Mouse (Mus musculus): ENCODE data around the gene Fam213a.
A peak's percentile ranks its signal among the peaks of the same experiment; 100 is the strongest.

Fam213a gene

DNA sequence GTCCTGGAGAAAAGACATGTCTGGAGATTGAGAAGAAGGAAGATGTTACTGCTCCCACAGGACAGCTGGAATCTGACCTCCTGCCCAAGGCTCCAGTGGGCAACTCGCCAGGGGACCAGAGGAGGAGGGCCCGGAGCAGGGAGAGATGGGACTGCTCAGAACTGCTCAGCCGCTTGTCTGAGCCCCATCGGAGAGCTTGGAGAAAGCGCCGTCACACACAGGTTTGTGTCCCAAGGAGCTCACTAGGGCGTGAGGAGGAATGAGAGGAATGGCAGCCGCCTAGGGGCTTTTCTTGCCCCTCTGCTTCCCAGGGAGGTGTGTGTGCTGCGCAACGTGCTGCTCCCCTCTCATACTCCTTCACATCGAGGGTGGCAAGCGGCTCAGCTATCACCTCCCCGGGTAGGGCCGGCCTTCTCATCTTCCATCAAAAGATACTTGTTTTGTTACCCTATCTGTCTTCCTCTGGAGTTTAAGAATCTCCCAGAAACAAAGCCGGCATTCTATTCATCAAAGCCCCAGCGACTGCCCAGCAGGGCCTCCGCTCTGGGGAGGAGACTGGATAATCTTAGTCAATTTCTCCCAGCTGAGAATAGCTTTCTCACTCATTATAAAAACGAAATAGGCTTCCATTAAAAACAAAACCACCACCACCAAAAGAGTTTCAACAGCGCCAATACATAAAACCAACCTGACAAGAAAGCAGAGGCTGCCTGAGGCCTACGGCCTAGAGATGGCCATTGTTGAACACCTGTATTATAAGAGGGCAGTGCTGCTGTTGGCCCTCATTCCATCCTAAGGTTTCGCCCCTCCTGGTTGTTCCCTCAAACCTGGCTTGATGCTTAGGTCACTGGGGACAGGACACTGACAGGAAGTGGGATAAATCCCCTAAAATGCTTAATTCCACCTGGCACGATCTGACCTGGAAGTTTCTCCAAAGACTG, 9.1 kb downstream of the Fam213a start:
- DNase-seq (ENCODE audit: low spot score in 2 of 2), result no peak

DNA sequence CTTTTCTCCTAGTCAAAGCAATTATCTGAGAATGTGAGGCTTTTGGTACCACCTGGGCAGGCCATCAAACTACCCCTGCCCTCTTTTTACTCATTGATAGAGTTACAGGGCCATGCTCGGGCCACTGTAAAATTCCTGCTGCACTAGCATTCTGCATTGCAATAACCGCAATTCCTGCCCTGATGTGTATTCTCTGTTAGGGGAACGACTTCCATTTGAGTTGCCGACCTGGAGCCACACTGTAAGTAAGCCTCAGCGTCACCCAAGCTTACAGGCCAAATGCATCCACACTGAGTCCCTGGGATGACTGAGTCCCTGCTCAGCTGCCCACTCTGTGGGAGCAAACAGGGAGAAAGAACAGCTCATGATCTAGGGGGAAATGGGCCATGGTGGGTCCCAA, 12.0 kb downstream of the Fam213a start:
- no peak for DNase-seq (ENCODE audit: low spot score in 2 of 2)

DNA sequence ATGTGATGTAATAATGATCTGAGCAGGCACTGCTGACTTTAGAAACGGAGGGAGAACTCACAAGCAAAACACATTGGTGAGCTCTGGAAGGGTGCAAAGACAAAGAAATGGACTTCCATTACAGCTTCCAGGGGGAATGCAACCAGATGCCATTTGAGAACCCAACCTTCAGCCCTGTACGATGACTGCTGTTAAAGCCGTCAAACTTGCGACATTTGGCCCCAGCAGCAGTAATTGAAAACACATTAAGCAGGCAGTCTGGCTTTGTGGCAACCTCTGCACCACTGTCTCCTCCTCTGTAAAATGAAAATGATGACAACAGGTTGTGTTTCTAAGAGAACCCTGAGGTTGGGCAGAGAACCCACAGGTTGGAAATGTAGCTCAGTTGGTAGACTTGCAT, 12.8 kb downstream of the Fam213a start:
- no peak for DNase-seq (ENCODE audit: low spot score in 2 of 2)

DNA sequence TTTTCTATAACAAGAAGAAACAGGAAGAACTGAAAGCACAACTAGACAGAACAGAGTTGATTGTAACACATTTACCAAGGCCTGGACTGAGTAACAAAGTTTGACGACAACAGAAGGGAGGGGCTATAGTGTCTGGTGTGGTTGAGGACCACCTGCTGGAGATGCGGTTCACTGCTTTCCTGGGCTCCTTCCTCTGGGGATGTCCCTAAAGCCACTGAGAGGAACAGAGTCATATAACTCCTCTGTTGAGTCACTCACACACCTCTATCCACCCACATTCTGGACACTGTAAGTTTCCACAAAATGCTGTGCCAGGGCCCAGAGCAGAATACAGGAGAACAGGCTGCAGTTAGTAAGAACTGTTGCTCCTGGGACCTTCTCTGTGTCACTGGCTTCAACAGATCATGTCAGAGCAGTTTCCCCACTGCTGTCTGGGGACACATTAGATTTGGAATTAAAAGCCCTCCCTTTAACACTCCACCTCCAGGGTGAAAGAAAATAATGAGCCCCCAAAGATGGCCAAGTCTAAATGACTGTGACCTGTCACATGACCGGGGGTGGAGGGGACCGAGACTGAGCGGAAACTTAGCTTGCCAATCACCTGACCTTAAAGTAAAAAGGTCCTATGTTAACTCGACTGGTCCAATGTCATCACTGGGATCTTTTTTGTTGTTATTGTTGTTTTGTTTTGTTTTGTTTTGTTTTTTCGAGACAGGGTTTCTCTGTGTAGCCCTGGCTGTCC, 13.5 kb downstream of the Fam213a start:
- no peak for DNase-seq (ENCODE audit: low spot score in 2 of 2)

DNA sequence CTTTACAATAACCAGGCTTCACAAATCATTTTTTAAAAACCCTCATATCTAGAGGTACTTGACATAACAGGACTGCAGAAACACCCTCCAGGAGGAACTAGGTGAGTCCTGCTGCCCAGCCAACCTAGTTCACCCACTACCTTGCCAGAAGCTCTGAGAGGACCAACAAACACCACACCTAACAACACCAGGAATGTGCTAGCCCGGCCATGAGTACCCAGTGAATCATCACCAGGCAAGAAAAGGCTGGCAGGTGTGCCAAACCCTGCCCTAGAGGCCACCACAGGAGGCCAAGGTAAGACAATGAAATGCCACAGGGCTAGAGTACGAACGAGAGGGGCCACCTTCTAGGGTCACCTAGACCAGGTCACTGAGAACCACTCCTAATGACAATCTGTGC, 17.4 kb downstream of the Fam213a start:
- no peak for DNase-seq (ENCODE audit: low spot score in 2 of 2)

DNA sequence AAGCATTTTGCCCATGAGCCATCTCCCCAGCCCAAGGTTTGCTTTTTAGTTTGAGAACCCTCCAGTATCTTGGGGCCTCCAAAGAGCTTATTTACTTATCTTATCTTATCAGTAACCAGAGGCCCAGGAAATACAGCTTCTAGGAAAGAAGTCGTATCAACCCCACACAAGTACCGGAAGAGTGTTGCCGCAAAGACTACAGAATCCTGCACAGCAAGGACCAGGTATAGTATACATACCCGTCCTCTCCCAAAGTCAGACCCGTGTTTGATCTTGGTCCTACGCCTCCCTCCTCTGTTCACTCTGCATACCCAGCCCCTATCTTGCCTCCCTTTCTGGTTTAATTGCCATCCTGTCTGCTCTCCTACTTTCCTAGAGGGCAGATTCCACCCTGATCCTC, 21.1 kb downstream of the Fam213a start:
- no peak for DNase-seq (ENCODE audit: low spot score in 2 of 2)

DNA sequence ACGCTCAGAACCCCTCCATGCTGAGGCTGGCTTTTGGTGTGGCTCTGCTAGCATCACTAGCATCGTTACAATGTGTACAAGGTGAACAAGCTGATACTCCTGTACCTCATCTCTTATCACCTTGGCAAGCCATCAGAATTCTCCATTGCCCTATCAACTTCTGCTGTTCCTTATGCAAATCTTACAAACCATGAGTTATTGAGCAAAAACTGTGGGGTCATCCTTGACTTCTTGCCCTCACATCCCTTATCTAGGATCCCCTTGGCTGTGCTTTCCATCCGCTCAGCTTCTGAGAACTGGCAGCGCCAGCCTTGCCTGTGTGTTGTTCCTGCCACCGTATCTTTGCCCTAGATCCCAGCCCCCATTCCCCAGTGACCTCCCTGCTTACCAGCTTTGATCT, 24.8 kb downstream of the Fam213a start:
- no peak for DNase-seq (ENCODE audit: low spot score in 2 of 2)

DNA sequence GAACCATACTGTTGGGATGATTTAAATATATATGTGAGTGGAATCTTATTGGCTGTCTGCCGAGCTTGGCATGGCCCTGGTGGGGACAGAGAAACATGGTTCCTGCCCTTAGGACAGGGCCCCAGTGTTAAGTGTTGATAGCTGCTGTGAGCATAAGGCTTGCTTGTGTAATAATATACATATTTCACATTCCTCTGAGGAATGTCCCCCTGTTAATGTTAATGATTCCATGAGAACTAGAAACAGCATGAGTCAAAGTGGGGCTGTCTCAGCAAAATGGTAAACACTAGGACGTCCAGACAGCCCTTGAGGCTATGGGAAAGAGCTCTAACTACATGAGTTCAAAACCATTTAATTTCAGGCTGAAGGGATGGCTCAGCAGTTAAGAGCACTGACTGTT, 26.4 kb downstream of the Fam213a start:
- DNase-seq (ENCODE audit: low spot score in 2 of 2), result no peak

DNA sequence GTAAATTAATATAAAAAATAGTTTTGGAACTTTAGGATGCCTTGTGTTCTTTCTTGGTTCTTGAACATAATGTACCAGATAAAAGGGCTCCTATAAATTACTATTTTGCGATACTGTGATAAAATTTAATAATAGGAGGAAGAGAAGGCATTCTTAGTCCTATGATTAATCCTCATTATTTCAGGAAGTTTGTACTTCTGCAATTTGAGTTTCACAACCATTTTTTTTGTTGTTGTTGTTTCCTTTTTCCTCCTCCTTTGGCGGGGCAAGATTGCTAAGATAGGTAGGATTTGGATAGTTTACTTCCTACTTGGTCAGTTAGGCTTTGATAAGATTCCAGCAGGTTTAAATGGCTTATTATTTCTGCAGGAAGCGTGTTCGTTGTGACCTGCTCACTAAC, 28.0 kb downstream of the Fam213a start:
- no peak for DNase-seq (ENCODE audit: low spot score in 2 of 2)

DNA sequence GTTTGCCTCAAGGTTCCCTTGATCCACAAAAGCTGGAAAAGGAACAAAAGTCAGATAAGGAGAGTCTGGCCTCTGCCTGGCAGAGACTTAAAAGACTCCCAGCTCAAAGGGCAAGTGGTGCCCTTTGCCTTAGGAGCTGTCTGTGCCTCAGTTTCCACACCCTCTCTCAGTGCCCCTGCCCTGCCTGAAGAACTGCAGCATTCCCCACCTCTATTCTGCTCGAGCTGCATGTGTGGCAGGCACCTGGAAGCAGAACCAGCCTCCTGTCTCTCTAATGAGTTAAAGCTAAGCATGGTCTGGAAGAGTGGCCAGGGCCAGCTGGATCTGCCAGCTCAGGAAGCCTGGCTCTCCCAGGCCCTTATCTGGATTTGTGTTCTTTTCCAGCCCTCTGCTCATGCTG, 33.9 kb downstream of the Fam213a start:
- no peak for DNase-seq (ENCODE audit: low spot score in 2 of 2)

DNA sequence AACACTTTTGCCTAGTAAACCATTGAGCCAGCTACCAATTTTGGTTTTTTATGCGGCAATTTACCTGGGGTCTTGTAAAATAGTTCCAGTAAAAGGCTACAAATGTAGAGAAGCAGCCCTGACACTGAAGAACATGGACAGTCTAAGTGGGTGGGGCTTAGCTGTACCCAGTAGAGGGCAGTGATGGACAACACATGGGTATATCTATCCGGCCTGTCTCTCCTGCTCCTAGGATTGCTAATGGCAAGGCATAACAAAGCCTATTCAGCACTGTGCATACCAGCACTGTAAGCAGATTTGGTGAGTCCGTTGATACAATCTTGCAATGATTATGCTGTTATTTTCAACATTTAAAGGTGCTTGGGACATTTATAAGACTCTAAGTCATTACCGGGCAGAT, 34.6 kb downstream of the Fam213a start:
- peak in 1 of 2 experiments; percentile 54 for DNase-seq (ENCODE audit: low spot score in 2 of 2)

DNA sequence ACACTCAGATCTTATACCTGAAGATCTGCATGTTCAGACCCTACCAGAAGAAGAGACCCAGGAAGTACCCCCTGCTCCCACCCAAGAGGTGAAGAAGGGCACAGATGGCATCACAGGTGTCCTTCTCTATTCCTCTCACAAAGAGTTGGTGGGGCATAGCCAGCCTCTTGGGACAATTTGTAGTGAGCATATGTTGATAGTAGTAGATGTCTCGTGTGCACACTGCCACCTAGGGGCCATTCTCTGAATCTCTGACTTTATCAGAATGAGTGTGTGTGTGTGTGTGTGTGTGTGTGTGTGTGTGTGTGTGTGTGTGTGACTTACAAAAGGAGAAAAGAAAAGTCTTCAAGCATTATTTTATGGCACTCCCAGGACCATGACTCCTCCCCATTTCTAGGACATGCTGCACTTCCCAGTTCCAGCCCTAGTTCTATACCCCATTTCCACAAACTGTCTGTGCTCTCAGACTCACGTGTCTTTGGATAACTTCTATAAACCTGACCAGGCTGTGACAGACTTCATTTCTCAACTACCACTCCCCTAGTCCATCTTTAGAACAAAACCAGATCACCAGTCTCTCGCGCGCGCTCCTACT, 38.4 kb downstream of the Fam213a start:
- DNase-seq (ENCODE audit: low spot score in 2 of 2), result peak; percentile 78 to 85

DNA sequence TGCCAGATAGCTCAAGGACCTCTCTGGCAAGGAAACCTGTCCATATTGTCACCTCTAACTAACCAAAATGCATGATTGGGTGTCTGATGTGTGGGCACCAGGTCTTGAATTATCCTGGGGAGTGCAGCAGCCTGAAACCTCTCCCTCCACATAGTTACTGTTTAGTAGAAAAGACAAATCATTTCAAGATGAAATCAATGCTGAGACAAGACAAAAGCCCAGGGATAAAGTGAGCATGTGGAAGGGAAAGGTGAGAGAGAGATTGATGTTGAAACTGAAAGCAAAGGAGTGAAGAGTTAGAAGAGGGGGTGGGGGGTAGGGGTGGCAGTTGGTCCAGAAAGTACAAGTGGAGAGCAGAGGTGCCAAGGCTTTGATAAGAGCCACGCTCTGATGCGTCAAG, 45.5 kb downstream of the Fam213a start:
- DNase-seq (ENCODE audit: low spot score in 2 of 2), result no peak

DNA sequence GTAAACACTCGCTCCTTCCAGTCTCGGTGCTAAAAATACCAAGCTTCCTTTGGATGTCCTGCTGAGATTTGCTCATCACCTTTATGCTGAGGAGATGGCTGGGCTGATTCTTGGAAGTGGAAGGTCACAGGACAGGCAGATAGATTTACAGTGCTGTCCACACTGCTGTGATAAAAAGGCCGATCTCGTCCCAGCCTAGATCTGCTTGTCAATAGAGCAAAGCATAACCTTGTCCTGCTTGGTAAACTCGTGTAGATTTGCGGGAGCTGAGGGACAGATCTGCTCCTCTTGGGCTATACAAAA, 46.0 kb downstream of the Fam213a start:
- no peak for DNase-seq (ENCODE audit: low spot score in 2 of 2)

DNA sequence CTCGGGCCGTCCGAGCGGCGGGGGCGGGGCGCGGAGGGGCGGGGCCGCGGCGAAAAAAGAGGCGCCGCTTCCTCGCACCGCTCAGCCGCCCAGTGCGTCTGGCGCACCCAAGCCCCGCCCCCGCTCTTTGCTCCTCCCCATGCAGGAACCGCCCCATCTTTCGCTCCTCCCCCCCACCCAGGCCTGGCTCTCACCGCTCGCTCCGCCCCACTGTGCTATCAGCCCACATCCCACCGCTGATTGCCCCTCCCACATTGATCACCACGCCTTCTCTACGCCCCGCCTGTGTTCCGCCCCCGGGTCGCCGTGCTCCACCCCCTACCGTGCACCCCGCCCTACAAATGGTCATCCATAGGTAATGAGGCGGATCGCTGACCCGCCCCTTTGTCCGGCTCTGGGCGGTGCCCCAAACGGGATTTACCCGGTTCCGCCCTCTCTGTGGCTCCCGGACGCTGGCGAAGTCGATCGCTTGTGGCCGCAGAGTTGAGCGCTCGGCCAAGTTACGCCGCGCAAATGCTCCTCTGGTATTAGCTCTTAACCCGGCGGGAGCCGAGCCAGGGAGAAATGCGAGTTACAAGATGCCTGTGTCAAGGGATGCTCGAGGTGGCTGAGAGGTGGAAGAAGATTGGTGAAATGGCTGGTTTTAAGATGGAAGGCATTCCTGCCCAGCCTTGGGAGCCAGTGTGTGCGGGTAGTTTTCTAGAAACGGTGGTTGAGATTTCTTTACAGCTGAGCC, 46.6 kb downstream of the Fam213a start:
- peak; percentile 94 to 95 for DNase-seq (ENCODE audit: low spot score in 2 of 2)

DNA sequence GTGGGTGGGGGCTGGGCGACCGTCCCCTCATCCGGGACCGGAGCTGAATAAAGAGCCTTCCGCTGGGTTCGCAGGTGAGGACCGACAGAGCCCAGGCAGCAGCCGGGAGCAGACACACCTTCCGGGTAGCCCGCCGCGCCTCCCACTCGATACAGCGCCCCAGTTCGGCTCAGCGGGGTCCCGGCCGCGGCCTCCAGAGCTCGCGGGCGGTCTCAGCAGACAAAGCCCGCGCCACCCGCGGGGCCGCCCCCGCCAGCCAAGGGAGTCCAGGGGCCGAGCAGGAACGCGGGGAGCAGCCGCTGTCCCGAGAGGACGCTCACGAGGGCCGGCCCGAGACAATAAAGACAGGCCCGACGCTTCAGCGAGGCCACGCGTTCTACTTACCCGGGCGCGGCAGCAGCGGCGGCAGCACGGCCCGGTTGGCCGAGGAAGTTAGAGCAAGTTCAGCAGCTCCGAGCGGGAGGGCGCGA, 47.2 kb downstream of the Fam213a start, which contains the start of gene Tspan14:
Gene Tspan14 (minus strand): TSS at position 416 of the 470 bp plus-strand sequence.
- DNase-seq (ENCODE audit: low spot score in 2 of 2), result no peak

DNA sequence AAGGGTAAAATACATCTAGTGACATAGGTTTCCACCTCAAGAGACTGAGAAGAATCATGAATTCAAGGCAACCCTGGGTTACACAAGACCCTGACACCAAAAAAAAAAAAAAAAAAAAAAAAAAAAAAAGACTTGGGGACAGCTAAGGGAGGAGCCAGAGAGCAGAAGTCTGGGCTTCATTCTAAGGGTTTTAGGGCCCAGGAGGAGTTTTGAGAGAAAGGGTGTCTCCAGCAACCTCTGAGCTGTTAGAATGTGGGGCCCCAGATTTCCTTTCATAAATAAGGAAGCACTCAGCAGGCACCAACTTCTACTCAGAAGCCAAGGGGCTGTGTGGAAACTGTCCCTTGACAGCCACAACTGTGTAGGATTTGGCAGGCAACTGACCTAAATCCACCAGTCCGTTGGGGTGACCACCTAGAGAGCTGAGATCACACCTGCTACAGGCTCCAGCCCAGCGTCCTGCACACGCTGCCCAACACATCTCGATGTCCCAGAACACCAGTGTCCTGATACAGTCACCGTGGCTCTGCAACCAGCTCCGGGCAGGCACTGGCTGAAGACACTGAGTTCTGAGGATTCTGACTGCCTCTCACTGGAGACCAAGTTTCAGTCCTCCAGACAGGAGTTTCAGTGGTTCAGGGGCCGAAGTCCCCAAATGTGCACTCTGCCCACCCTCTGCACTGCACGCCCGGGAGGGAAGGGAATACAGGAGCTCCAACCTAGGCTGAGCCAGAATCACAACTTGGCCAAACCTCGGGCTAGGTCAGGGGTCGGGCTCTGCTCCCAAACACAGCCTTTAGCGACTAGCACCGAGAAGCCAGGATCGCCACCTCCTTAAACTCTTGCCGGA, 47.9 kb downstream of the Fam213a start:
- DNase-seq (ENCODE audit: low spot score in 2 of 2), result no peak

DNA sequence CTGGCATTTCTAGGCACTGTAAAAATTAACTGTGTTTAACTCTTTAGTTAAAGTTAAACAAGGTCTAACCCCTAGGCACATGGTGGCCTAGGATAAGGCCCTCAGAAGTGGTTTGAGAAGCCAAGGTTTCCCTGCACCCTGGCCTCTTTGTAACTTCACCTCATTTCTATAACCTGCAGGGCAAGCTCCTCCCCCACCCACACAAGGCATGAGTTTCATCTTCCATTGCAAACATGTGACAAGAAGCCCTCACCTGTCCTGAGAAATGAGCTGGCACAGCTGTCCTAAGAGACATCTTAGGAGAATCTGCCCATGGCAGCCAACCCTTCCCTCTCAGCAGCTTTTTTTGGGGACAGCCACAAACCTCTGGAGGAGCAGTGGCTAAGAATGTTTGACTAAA, 48.7 kb downstream of the Fam213a start:
- no peak for DNase-seq (ENCODE audit: low spot score in 2 of 2)

DNA sequence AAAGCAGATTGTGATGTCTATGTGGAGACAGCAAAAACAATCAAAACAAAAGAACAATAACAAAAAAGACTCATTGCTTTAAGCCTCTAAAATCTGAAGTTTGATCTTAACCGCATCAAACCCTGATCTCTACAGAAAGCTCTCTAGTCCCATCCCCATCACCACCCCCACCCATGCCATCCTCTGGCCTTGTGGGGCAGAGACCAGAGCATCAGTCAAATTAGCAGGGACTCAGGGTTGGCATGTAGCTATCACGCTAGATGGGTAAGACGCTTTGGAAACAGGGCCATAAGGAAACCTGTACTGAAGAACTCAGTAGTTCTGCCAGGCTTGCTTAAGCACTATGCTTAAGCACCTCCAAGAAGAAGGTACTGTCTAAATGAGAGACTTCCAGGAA, 49.4 kb downstream of the Fam213a start:
- no peak for DNase-seq (ENCODE audit: low spot score in 2 of 2)

DNA sequence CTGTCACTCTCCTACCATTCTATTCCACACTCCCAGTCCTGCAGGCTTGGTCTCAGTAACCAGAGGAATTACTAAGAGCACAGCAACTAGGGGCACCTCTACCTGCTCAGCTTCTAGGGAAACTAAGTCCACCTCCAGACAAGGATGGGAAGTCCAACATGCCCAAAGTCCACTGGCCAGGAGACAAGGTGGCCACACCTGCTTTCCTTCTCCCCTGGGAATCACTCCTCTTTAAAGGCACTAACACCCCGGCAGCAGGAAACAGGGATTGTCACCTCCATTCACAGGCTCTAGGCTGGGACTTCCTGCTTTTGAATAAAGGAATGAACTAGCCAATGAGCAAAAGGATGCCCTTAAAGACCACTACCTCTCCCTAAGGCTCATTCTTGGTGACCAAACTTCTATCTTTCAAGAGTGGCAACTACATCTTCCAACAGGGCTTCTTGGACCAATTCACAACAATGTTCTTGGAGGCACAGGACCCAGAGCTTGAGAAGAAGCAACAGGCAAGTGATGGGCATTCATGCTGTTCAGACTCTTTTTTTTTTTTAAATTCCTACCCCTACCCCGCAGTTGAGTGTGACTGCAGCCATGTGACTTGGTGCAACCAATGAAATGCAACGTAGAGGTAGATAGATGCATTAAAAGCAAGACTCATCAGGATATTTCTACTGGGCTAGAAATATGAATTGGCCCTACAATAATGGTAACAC, 49.9 kb downstream of the Fam213a start:
- DNase-seq (ENCODE audit: low spot score in 2 of 2), result no peak
